Mouse (Mus musculus) heart, postnatal 0 days (tissue): ENCODE data around the gene 4921530L21Rik. TPM values are rescaled to one million over a fixed set of nuclear protein-coding genes. Genes with fewer than 3 reads are reported as not detected.

ENCODE experiments used
- ATAC-seq: fragments of 200-750 bp; cut with Nextera tagmentation; 2 replicates; pipeline ENCODE4 v1.8.0; 2017; ENCODE audit warnings: low read depth, moderate number of reproducible peaks, moderate library complexity; ENCODE audit not compliant: insufficient read depth
- DNase-seq: peaks from one replicate; pipeline ENCODE4 v3.0.0-alpha.2; 2016; ENCODE audit warnings: low spot score
- H3K27ac ChIP-seq: fragments of 300-500 bp; sonication (generic); 2 replicates; pipeline ENCODE4 v1.5.1; 2014; ENCODE audit warnings: low read depth, mild to moderate bottlenecking
- H3K27me3 ChIP-seq: fragments of 300-500 bp; sonication (generic); 2 replicates; pipeline ENCODE4 v1.6.1; 2014; ENCODE audit warnings: low read length, mixed read lengths; ENCODE audit not compliant: control insufficient read depth, insufficient read depth
- H3K36me3 ChIP-seq: fragments of 300-500 bp; sonication (generic); replicated peaks from 2 replicates; pipeline ENCODE4 v1.6.1; 2014; ENCODE audit warnings: low read length, mixed read lengths; ENCODE audit not compliant: control insufficient read depth, insufficient read depth
- H3K4me1 ChIP-seq: fragments of 300-500 bp; sonication (generic); 2 replicates; pipeline ENCODE4 v1.6.1; 2014; ENCODE audit warnings: antibody characterized with exemption; ENCODE audit not compliant: control insufficient read depth, insufficient read depth
- H3K4me2 ChIP-seq: fragments of 300-500 bp; sonication (generic); 2 replicates; pipeline ENCODE4 v1.6.1; 2014; ENCODE audit warnings: low read depth, mild to moderate bottlenecking, low read length, moderate library complexity
- H3K4me3 ChIP-seq: fragments of 300-500 bp; sonication (generic); 2 replicates; pipeline ENCODE4 v1.5.1; 2014; ENCODE audit warnings: low read depth, low read length
- H3K9ac ChIP-seq: fragments of 300-500 bp; sonication (generic); replicated peaks from 2 replicates; pipeline ENCODE4 v1.6.1; 2014; ENCODE audit warnings: low read depth, low read length, mixed read lengths
- H3K9me3 ChIP-seq: fragments of 300-500 bp; sonication (generic); replicated peaks from 2 replicates; pipeline ENCODE4 v1.6.1; 2016; ENCODE audit warnings: low read length; ENCODE audit not compliant: control insufficient read depth
- CTCF ChIP-seq: IDR thresholded peaks from 2 replicates; pipeline ENCODE4 v1.5.1; 2016; ENCODE audit warnings: antibody characterized with exemption, control low read depth, low read depth
- EP300 ChIP-seq: IDR thresholded peaks from 2 replicates; pipeline ENCODE4 v1.6.1; 2016; ENCODE audit warnings: antibody characterized with exemption, low read depth
- WGBS: fragments of 180-500 bp; shearing (Covaris S2); extraction: QIAGEN DNeasy Blood & Tissue Kit; methylation state at CpG from one replicate; pipeline ENCODE4 v1.1.7; 2014; 5-methylcytosine and 5-hydroxymethylcytosine counted together
- polyA plus RNA-seq: library from polyadenylated mRNA; unstranded; fragments of >200 nt; fragmentation: Nextera tagmentation; extraction: Ambion mirVana; gene quantifications from 2 replicates; pipeline ENCODE4 v1.2.1, GENCODE M21; 2015
- total RNA-seq: library from RNA; depleted of rRNA; stranded (reverse); fragments of >200 nt; gene quantifications from 2 replicates; pipeline ENCODE4 v1.2.3, GENCODE M21; 2014; ENCODE audit warnings: low replicate concordance

The 4921530L21Rik gene
- total and polyA plus RNA-seq, 2 experiments from 2014 or later: not detected

DNA sequence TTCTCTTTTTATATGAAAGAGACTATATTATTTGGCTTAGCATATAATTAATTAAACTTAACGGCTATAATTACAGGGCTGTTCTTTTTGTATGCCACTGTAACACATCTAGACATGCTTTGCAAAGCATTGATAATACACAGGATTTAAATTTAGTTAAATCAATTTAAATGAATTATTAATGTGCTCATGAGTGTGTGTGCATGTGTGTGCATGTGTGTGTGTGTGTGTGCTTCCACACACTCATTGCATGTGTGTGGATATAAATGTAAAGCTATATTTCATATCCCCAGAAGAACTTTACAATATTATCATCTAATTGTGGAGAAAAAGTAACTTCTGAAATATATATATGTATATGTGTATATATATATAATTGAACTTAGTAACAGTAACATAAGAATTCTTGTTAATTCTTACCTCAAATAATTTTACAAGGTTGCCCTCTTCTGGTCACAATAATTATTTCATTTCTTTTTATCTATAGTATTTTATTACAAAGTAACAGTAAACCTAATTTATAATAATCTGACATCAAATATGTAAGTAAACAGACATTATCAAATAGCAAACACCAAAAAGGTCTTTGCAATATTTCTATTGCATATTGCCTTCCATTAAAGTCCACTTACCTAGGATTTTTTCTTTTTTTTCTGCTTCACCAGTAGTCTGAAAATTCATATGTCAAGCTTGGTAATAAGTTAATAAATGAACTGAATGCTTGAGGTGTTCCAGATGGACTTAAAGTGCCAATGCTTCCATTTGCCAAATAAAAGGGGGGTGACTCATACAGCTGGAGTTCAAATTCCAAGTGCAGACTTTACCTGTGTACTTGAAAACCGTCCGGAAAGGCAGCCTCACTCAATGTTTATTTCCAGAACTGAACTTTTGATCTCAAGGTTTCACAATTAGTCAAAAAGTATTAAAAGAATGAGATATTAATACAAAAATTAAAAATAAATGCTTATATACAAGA, 47.0 kb downstream of the 4921530L21Rik start:
- H3K4me3 ChIP-seq: no peak overlapping the region
- no peak overlapping the region for H3K4me2 ChIP-seq
- no peak overlapping the region for H3K27ac ChIP-seq
- no peaks in the 10 kb centered on the region for H3K27me3 ChIP-seq
- no peak for DNase-seq
- H3K4me1 ChIP-seq: no peaks in the 10 kb centered on the region
- no peaks in the 10 kb centered on the region for H3K9me3 ChIP-seq
- no peaks in the 10 kb centered on the region for H3K36me3 ChIP-seq
- no peak for ATAC-seq
- 76% methylated on average over 3 of the region's 3 CpGs for WGBS
- H3K9ac ChIP-seq: no peak overlapping the region
- no peak for TF ChIP-seq EP300
- TF ChIP-seq CTCF: no peak
